Mouse (Mus musculus) E14TG2a.4 (cell line): Measurements from ENCODE around the gene Cfb.

Experiments used
- CTCF ChIP-seq: conservative IDR thresholded peaks from 2 replicates; pipeline ENCODE4 v1.5.1; 2014; ENCODE audit warnings: low read length
- POU5F1 ChIP-seq: IDR thresholded peaks from 2 replicates; pipeline ENCODE4 v1.6.1; 2014; ENCODE audit warnings: low read length, borderline replicate concordance

- TF ChIP-seq CTCF (no peak), POU5F1 (no peak)
Observed at GRCm38 (mm10) chr17:34814818-34815370, 47.4 kb downstream of the Cfb start.
